Mouse (Mus musculus) gastrocnemius, adult 2 months (tissue): Measurements from ENCODE around the gene Cd79b. TPM values are rescaled to one million over a fixed set of nuclear protein-coding genes. Genes with fewer than 3 reads are reported as not detected.

Source experiments
- DNase-seq: peaks from one replicate; pipeline ENCODE4 v3.0.0; 2022
- H3K27ac ChIP-seq: fragments of 200-600 bp; 2 replicates; pipeline ENCODE4 v1.8.1; 2022; ENCODE audit warnings: mild to moderate bottlenecking
- H3K4me3 ChIP-seq: fragments of 200-600 bp; 2 replicates; pipeline ENCODE4 v1.8.1; 2022; ENCODE audit warnings: mild to moderate bottlenecking, moderate library complexity
- CTCF ChIP-seq: fragments of 200-600 bp; IDR thresholded peaks from 2 replicates; pipeline ENCODE4 v1.8.1; 2022; ENCODE audit warnings: antibody characterized with exemption, mild to moderate bottlenecking, moderate library complexity
- intact Hi-C: fragments of 180-260 bp; cut with DNase I; formaldehyde crosslinking; loops from one replicate; pipeline ENCODE4 v1.15.1; 2025
- total RNA-seq, 2 experiments: library from RNA; stranded (reverse); gene quantifications; 2 replicates each; pipeline ENCODE4 v1.2.3; 2021

Cd79b gene
- total RNA-seq, 2 experiments from 2014 or later, result 0.28 to 0.64 TPM

DNA sequence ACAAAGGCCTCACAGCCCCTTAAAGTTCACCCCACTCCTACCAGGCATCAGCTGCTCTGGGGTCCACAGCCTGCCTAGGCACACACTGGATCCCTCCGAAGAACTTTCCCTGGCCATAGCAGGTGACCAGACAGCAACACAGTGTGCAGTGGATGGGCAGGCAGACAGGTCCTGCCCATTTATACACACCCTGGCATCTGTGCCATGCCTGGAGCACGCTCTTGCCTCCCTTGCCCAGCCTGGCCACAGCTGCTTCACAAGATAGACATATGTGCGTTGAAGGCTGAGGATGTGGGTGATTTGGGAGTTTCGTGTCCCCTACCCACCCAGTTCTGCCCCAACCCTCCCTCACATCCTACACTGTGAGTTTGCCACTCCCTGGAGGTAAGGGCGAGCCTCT lies 23.5 kb upstream of the Cd79b start:
- TF ChIP-seq CTCF, result no peak
- no peak overlapping the region; the same call in 1 of the 2 replicates for H3K4me3 ChIP-seq
- DNase-seq, result peak; percentile 71
- peak overlapping the region; percentile 93 for H3K27ac ChIP-seq
- intact Hi-C loops, result no loop called here

DNA sequence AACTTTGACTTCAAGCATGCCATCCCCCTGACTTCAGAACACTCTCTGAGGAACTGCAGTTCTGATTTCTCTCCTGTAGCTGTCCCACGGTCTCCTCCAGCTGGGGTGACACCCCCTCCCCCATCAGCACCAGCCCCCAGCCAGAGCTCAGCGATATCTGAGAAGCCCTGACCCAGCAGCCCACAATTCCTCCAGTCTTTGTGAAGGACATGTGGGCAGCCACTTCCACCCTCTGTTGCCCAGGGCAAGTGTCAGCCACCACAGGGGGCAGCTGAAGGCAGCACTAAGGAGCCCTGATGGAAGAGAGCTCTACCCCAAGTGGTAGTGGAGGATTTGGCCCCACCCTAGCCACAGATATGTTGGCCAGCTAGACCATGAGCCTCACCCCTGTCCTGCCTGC lies 19.5 kb upstream of the Cd79b start:
- peak; percentile 87 for DNase-seq
- TF ChIP-seq CTCF, result peak; percentile 33
- intact Hi-C loops, result no loop called here
- Histone ChIP-seq H3K4me3 (peak overlapping the region; percentile 52), H3K27ac (peak overlapping the region; percentile 93)

DNA sequence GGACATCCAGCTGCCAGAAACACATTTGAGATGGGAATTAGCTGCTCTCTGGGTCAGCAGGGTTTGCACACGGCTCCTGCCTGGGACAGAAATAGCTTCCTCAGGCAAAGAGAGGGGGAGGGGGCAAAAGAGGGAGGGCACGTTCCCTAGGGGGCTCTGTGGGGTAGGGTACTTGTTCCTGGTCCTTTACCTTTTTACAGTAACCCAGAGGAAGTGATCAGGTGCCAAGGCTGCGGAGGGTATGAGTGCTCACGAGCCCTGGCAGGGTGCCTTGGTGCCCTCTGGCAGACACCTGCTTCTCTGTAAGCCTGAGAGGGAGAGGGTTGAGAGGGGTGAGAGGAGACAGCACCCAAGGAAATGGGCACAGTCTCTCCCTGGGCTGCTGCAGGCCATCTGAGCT lies 17.9 kb upstream of the Cd79b start:
- peak overlapping the region; percentile 49 for H3K4me3 ChIP-seq
- H3K27ac ChIP-seq, result peak overlapping the region; percentile 93
- intact Hi-C loops, result no loop called here
- DNase-seq, result peak; percentile 77
- TF ChIP-seq CTCF, result no peak

DNA sequence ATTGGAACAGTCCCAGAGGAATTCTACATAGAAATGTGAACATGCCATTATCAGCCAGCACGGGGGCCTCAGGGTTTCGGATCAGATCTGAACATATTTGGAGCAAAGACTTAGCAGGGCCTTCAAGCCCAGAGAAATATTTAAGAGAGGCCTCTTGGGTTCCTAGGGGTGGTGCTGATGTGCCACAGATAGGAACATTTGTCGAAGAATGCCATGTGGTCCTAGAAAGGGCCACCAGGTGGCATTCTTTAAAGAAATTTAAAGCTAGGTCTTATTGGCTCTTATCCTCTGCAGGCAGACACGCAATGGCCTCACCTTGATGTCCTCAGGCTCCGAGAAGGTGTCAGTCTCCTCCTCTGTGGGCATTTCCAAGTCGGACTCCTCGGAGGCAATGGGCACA lies 15.1 kb upstream of the Cd79b start:
- Histone ChIP-seq H3K4me3 (peak overlapping the region; percentile 41), H3K27ac (peak overlapping the region; percentile 93)
- intact Hi-C loops, result no loop called here
- no peak for DNase-seq
- peak; percentile 54 for TF ChIP-seq CTCF

DNA sequence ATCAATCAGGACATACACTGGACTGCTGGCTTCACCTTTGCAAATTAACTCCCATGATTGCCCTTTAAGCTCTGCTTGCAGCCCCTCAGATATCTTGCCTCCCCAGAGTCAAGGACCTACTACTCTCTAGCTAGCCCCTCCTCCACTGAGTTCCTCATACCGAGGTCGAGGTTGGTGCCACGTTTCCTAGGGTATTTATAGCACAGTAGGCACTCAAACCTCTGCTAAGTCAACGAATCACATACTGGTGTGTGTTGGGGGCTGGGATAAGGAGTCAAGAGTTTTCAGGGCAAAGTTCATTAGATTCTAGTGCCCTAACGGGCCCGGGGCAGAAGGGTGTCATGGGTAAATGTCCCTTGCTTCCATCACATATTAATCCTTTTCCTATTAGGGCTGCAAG lies 14.6 kb upstream of the Cd79b start:
- H3K4me3 ChIP-seq, result peak overlapping the region; percentile 41
- H3K27ac ChIP-seq, result peak overlapping the region; percentile 93
- intact Hi-C loops, result no loop called here
- TF ChIP-seq CTCF, result no peak
- no peak for DNase-seq

DNA sequence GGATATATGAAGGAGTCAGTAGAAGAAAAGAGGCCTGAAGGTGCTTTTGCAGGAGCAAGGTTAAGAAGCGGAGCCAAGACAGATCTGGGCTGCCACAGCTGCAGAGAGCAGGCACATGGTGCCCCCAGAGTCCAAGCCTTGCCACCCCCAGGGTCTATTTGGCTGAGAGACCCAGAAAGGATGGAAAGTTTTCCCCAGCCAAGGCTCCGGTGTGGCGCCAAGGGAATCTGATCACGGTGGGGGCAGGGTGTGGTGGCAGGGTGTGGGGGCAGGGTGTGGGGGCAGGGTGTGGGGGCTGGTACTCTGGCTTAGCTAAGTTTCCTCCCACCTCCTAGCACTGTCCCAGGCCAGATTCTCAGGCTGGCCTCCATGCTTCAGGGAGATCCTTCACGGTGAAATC lies 14.0 kb upstream of the Cd79b start:
- no peak for TF ChIP-seq CTCF
- Histone ChIP-seq H3K4me3 (peak overlapping the region; percentile 41), H3K27ac (peak overlapping the region; percentile 93)
- DNase-seq, result peak; percentile 84
- intact Hi-C loops, result loop anchor here (1.0 kb wide), 1 partner anchor 38 kb away; no protein-coding TSS in a partner anchor

DNA sequence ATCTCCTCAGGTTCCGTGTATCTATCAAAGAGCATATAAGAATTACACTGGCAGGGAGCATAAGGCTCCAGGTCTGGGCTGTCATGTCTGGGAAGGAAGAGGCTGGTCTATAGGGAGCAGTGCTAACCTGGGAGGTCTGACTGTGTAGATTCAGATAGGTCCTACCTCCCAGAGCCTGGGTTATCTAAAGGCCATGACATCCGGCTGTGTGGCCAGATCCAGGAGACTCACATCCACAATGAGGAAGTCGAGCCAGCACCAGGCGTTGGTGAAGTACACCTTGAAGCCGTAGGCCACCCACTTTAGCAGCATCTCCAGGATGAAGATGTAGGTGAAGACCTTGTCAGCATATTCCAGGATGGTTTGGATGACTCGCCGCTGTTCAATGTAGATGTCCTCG lies 11.9 kb upstream of the Cd79b start:
- Histone ChIP-seq H3K4me3 (no peak overlapping the region), H3K27ac (peak overlapping the region; percentile 93)
- no peak for TF ChIP-seq CTCF
- intact Hi-C loops, result no loop called here
- DNase-seq, result no peak

DNA sequence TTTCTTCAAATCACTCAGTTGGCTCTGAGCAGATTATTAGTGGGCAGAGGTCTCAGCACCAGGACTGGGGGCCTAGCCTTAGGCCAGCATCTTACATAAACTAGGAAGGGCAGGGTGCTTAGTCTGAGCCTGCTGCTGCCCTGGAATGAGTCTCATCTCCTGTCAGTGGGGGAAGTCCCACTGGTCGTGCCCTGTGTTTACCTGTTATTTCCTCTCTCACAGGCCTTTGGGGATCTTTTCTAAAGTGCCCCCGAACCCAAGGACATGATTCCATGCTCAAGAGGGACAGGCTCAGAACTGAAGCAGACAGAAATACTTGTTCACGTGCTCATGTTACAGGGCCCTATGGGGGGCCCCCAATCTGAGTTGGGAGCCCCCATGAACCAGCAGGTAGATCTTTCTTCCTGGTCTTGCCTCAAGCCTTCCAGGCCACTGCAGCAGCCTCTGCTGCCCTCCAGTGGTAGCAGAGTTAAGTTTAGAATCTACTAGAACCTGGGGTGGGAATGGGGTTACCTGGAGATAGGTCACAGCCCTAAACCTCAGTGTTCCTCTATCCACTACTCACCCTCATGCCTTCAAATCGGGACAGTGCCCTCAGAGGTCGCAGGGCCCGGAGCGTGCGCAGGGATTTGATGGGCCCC lies 11.1 kb upstream of the Cd79b start:
- peak; percentile 70 for DNase-seq
- intact Hi-C loops, result no loop called here
- peak overlapping the region; percentile 93 for H3K27ac ChIP-seq
- TF ChIP-seq CTCF, result peak; percentile 80
- no peak overlapping the region for H3K4me3 ChIP-seq

DNA sequence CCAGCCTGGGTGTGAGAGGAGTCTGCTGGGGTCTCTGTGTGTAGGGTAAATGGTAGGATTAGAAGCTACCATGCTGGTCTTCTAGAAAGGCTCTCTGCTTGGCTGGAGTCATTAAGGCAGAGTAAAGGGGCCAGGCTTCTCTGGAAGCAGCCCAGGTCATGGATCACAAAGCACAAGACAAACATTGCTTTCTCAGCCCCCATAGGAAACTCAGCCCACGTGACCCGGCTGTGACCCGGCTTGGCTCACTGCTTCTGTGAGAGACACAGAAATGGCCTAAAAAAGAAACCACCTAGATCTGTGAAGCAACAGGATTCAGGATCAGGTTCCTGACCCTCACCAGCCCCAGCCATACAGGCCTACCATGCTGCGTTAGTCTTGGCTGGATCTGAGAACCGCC lies 10.3 kb upstream of the Cd79b start:
- Histone ChIP-seq H3K27ac (peak overlapping the region; percentile 93), H3K4me3 (no peak overlapping the region)
- intact Hi-C loops, result no loop called here
- no peak for DNase-seq
- TF ChIP-seq CTCF, result no peak

DNA sequence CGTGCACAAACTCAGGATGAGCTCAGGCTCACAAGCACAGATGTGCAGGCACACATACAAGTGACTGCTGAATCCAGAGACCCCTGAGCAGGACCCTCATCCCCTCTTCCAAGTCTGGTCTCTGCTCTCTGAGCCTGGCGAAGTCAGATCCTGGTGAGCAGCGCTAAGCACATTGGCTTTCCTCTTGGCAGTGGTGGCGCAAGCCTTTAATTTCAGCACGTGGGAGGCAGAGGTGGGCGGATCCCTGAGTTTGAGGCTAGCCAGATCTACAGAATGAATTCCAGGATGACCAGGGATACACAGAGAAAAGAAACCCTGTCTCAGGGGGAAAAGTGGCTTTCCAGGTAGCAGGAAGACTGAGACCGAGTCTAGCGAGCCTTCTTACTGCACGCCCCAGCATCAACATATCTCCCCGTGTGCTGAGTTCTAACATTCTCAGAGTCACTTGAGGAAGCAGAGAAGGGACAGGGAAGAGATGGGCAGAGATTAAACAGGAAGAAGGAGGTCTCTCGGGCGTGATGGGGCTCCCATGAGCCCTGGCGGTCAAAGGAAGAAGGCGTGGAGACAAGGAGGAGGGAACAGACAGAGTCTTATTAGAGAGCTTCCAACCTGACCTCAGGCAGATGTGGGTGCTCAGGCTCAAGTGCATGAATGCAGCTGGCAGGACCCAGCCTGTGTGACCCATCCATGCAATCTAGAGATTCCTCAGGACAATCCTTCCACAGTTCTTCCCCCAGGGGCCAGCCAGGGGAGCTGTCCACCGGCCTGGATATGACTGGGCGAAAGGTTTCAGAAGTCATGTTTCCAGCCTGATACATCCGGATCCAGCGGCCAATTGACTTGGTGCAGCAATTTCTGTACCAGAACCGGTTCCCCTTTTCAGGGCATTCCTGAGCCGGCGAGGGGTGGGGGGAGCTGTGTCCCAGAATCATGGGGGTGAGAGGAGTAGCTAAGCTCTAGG lies 4.1 kb upstream of the Cd79b start:
- 0 out of 2 replicates have a peak overlapping the region, but pooled peaks have one; percentile 9 for H3K27ac ChIP-seq
- peak; percentile 40 for DNase-seq
- TF ChIP-seq CTCF, result no peak
- no peak overlapping the region for H3K4me3 ChIP-seq
- intact Hi-C loops, result no loop called here

DNA sequence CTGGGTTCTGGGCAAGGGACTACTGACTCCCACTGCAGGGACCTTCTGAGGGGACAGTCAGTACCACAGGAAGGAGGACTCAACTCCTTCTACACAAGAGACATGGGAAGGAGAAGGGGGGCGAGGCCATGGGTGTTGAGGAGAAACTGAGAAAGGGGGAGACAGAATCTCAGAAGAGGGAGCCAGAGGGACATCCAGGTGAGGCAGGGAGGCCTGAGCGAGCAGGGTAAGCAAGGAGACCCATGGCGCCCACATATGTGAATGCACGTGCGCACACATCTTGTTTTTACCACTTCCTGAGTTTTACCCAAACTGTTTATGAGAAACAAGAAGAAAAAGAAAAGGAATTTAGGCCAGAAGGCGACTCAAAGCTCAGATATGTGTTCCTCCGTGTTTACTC lies 3.2 kb upstream of the Cd79b start:
- Histone ChIP-seq H3K4me3 (no peak overlapping the region), H3K27ac (no peak overlapping the region)
- peak; percentile 18 for DNase-seq
- intact Hi-C loops, result no loop called here
- no peak for TF ChIP-seq CTCF

DNA sequence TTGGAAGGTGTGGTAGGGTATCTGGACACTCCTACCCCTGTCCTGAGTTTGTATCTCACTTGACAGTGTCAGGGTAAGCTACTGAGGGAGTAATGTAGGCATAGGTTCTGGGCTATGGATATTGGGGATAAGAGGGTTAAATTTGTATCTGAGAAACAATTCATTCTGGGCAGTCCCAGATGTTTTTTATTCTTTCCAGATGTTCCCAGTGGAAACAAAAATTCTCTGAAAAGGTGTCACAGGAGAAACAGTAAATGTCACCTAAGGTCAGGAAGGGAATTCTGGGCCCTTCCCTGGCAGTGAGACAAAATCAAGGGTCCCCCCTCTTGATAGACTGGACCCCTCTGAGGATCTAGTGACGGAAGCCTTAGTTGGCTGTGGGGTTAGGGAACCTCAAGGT lies 1.9 kb upstream of the Cd79b start:
- TF ChIP-seq CTCF, result no peak
- intact Hi-C loops, result no loop called here
- DNase-seq, result no peak
- H3K27ac ChIP-seq, result no peak overlapping the region
- H3K4me3 ChIP-seq, result no peak overlapping the region

DNA sequence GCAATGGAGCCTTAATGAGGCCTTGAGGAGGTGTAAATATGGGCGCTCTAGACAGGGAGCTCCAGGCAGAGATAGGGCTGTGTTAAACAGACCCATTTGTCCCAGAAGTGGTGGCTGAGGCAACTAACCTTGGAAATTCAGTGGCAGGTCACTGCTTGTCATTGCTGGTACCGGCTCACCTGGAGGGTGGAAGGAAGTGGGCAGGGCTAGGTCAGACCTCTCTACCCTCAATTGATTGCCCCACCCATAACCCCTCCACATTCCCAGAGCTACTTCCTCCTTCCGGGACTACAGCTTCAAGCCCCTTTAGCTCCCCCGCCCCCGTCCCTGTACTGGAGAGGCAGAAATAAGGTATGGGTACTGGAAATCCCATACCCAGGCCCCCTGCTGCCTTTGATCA lies 1.0 kb downstream of the Cd79b start:
- intact Hi-C loops, result no loop called here
- TF ChIP-seq CTCF, result no peak
- H3K27ac ChIP-seq, result no peak overlapping the region
- DNase-seq, result peak; percentile 12
- no peak overlapping the region for H3K4me3 ChIP-seq
